Comparison of ENCODE assay signal across 8 mouse cellular contexts in the genomic region with DNA sequence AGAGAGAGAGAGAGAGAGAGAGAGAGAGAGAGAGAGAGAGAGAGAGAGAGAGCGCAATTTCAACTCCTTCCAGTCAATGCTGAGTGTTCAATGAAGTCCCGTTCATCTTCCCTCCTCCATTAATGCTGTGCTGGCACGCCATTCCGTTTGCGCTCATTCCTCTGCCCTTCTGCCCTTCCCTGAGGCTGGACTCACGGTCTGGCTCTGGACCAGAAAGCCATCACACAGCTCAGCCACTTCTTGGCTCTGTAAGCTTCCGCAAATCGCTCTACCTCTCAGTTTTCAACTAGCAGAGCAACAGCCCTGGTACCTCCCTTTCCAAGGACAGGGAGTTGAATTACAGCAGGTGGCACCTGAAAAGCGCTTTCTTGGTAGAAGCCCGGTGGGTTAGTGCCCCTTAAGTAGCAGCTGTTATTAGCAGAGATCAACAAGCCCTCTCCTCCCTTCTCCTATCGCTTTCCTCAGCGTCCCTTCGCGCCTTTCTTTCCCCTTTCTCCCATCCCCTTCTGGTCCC. TPM values are rescaled to one million over a fixed set of nuclear protein-coding genes. Genes with fewer than 3 reads are reported as not detected.
A peak's percentile ranks its signal among the peaks of the same experiment; 100 is the strongest.
DNase-seq lines count a peak whose midpoint lies in the region; ATAC-seq and TF ChIP-seq lines count a peak whose summit lies in the region.

No protein-coding gene starts in this region.

- no peaks in the 10 kb centered on the region for H3K79me2 ChIP-seq in liver, adult 2 months (ENCODE audit: control insufficient read depth, insufficient read depth, low read length)

- ATAC-seq in heart, embryonic 14.5 days (ENCODE audit: insufficient number of reproducible peaks, insufficient read depth, low FRiP score, low read depth), result no peak

- no peaks in the 10 kb centered on the region for H3K36me3 ChIP-seq in liver, adult 2 months (ENCODE audit: control insufficient read depth, insufficient read depth, low read length)
- H3K36me3 ChIP-seq in heart, embryonic 14.5 days (ENCODE audit: control insufficient read depth, insufficient read depth, low read length), result no peaks in the 10 kb centered on the region

- peaks cover 5% of the 10 kb centered on the region for H3K4me1 ChIP-seq in liver, adult 2 months (ENCODE audit: control insufficient read depth, insufficient read depth, low read length)
- peaks cover 6 to 10% of the 10 kb centered on the region in 2 experiments; a peak in 1 of 4 replicates for H3K4me1 ChIP-seq in heart, embryonic 14.5 days (ENCODE audit: control insufficient read depth in 2 of 2, insufficient read depth in 2 of 2, low read length in 2 of 2)

- 5% methylated on average over 14 of the region's 14 CpGs for WGBS in liver, adult 2 months
- 3% methylated on average over 14 of the region's 14 CpGs for WGBS in heart, embryonic 14.5 days

- no peaks in the 10 kb centered on the region for H3K9me3 ChIP-seq in heart, embryonic 14.5 days (ENCODE audit: control insufficient read depth, low read length)

- H3K4me2 ChIP-seq in heart, embryonic 14.5 days (ENCODE audit: low read length), result peak overlapping the region; percentile 53

- H3K4me3 ChIP-seq in liver, adult 2 months (ENCODE audit: insufficient read depth, low read depth, low read length), result peak overlapping the region; percentile 1
- peak overlapping the region; percentile 12 to 17; a peak in 3 of 4 replicates for H3K4me3 ChIP-seq in heart, embryonic 14.5 days (ENCODE audit: control insufficient read depth in 1 of 2, insufficient read depth in 1 of 2, low read depth in 1 of 2, low read length in 2 of 2)

- H3K27me3 ChIP-seq in liver, adult 2 months (ENCODE audit: control insufficient read depth, insufficient read depth, low read length), result no peaks in the 10 kb centered on the region
- peaks cover 43% of the 10 kb centered on the region for H3K27me3 ChIP-seq in heart, embryonic 14.5 days (ENCODE audit: control insufficient read depth, insufficient read depth, low read length)

- TF ChIP-seq CTCF in liver, adult 2 months (IDR thresholded peaks at IDR 0.05; ENCODE audit: low read depth, low read length), result no peak

- no peak overlapping the region for H3K27ac ChIP-seq in liver, adult 2 months (replicated peaks; ENCODE audit: insufficient read depth, low read depth, low read length)
- no peak overlapping the region for H3K27ac ChIP-seq in heart, embryonic 14.5 days (replicated peaks in 1 of 2; ENCODE audit: control insufficient read depth in 1 of 2, insufficient read depth in 1 of 2, low read depth in 2 of 2, low read length in 2 of 2)

- peak; percentile 82 for DNase-seq in liver, adult 2 months (ENCODE audit: extremely low read depth, low read depth, low spot score)
- no peak for DNase-seq in liver
- peak; percentile 69 for DNase-seq in kidney, postnatal 10 days
- peak; percentile 38 for DNase-seq in lung, postnatal 36 days
- DNase-seq in spleen, postnatal 10 days (ENCODE audit: low spot score in 2 of 2), result no peak
- no peak for DNase-seq in right cerebral cortex, adult 18-20 months
- no peak for DNase-seq in spleen, adult 12 weeks (ENCODE audit: low spot score)

- no peak for TF ChIP-seq POLR2A in liver, adult 2 months (IDR thresholded peaks at IDR 0.05; ENCODE audit: extremely low read depth, insufficient read depth, low read length)

- peak overlapping the region; percentile 1; the same call in 1 of the 2 replicates for H3K9ac ChIP-seq in liver, adult 2 months (ENCODE audit: low read depth, low read length)
- H3K9ac ChIP-seq in heart, embryonic 14.5 days (ENCODE audit: low read length), result no peak overlapping the region

RNA-seq across cellular contexts. Expression of a gene that starts 0.6 kb away (rescaled TPM):
- total RNA-seq in liver, adult 2 months (2014; rRNA removed), result 1.0 and 1.4 TPM in 2 replicates
- polyA plus RNA-seq in liver, adult 2 months (2012; rRNA removed), result 1.0 and 2.0 TPM in 2 replicates
- polyA plus RNA-seq in heart, embryonic 14.5 days (2014; fragmentation: Nextera tagmentation; extraction: Ambion mirVana), result 1.2 and 2.3 TPM in 2 replicates

RNA-seq across cellular contexts. Expression of a gene that starts 2.5 kb away (rescaled TPM):
- total RNA-seq in liver, adult 2 months (2014; rRNA removed), result 0.18 and 0.20 TPM in 2 replicates
- 0.05 TPM in 1 of 2 replicates, not detected in the other for polyA plus RNA-seq in liver, adult 2 months (2012; rRNA removed)
- not detected in 2 replicates for polyA plus RNA-seq in heart, embryonic 14.5 days (2014; fragmentation: Nextera tagmentation; extraction: Ambion mirVana)

RNA-seq across cellular contexts. Expression of a gene that starts 27.6 kb away (rescaled TPM):
- 36.0 and 40.0 TPM in 2 replicates for total RNA-seq in liver, adult 2 months (2014; rRNA removed)
- 15.8 and 17.0 TPM in 2 replicates for polyA plus RNA-seq in liver, adult 2 months (2012; rRNA removed)
- not detected in 2 replicates for polyA plus RNA-seq in heart, embryonic 14.5 days (2014; fragmentation: Nextera tagmentation; extraction: Ambion mirVana)

RNA-seq across cellular contexts. Expression of a gene that starts 56.2 kb away (rescaled TPM):
- total RNA-seq in liver, adult 2 months (2014; rRNA removed), result not detected in 2 replicates
- not detected in 2 replicates for polyA plus RNA-seq in liver, adult 2 months (2012; rRNA removed)
- not detected in 2 replicates for polyA plus RNA-seq in heart, embryonic 14.5 days (2014; fragmentation: Nextera tagmentation; extraction: Ambion mirVana)

Comparison
In these comparisons a context has a peak if more than half of its experiments do, and no peak if none do; other contexts are left out.
1. DNase-seq: peak in liver, adult 2 months (single experiment), kidney, postnatal 10 days (single experiment) and lung, postnatal 36 days (single experiment); none in liver (single experiment), spleen, postnatal 10 days (0 of 2), right cerebral cortex, adult 18-20 months (single experiment) and spleen, adult 12 weeks (single experiment).
2. RNA of a gene that starts 27.6 kb away (polyA plus RNA-seq): 15.8 to 17.0 TPM in liver, adult 2 months; not detected in heart, embryonic 14.5 days; every median in the first group is over 10 times any median in the second.